Mouse (Mus musculus) heart, postnatal 4 days (tissue): ENCODE results near the gene Ralbp1. TPM values are rescaled to one million over a fixed set of nuclear protein-coding genes. Genes with fewer than 3 reads are reported as not detected.

Source experiments
- DNase-seq: peaks from one replicate; pipeline ENCODE4 v3.0.0; 2021
- total RNA-seq, 2 experiments: library from RNA; stranded (reverse); gene quantifications; 2 replicates each; pipeline ENCODE4 v1.2.3; 2021

Ralbp1 gene
- total RNA-seq, 2 experiments from 2014 or later: 29.3 to 33.4 TPM

DNA sequence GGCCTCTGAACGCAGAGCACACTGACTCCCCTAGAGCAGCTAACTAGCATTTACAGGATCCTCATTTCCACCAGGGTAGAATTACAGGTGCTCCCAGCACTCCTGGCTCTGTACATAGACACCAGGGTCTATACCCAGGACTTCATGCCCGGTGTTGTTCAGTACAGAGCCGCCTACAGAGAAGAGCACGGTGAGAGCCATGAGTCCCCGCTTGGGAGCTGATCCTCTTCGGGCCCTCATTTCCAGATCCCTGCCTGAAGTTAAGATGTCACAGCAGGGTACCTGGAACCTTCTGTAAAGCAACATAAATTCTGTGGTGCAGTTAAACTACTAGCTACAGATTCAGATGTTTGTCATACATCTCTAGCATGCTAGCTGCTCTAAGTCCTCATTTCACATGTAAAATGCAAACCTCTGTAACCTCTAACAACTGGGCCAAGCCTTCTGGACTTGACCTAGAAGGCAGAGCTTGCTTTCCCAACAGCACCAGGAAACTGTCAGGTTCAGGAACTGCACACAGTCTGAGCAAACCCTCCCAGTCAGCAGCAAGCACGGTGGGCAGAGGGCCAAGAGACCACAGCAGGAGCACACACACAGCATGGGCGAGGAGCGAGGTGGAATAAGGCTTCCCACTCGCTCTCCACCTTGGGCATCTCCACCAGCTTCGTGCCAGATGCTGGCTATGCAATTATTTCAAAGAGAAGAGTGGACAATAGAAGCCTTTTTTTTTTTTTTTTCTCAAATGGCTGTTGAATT is 37.7 kb downstream of the Ralbp1 start:
- no peak for DNase-seq

DNA sequence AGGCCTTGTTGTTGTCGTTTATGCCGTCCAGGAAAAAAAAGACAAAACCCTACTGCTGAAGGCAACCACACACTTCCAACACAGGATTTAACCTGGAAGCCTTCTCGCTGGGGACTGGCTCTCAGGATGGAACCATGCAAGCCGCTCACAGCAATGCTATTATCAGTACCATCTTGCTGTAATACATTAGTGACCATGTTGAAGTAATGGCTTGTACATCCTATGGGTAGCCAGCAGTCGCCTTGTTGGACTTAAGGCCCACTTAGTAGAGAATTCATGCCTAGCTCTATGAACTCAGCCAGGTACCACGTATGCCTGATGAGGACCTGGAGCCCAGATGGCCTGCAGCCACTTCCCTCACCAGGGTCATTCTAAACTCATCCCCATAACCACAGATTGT is 40.2 kb downstream of the Ralbp1 start:
- no peak for DNase-seq

DNA sequence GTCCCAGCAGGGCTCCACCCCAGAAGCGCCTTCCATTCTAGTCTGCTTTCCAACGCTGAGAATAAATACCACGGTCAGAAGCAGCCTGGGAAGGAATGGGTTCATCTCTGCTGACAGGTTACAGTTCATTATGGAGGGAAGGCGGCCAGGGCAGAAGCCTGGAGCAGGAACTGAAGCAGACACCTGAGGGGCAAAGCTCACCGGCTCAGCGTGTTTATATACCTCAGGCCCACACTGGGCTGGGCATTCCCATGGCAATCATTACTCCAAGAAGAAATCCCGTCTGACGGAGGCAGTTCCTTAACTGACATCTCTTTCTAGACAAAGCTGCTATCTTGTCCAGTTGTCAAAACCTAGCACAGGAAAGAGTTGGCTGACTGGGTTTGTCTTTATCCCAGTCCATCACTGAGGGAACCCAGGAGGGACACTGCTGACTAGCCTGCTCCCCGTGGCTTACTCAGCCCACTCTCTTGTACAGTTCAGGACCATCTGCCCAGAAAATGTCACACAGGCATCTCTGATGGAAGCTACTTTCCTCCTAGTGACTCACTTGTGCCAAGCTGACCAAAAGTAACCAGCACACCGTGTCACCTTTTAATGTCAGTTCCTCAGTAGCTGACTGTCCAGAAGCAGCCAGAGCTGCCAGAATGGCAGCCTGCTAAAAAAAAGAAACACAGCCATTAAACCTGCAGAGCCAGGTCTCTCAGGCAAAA is 42.8 kb downstream of the Ralbp1 start:
- DNase-seq: no peak

DNA sequence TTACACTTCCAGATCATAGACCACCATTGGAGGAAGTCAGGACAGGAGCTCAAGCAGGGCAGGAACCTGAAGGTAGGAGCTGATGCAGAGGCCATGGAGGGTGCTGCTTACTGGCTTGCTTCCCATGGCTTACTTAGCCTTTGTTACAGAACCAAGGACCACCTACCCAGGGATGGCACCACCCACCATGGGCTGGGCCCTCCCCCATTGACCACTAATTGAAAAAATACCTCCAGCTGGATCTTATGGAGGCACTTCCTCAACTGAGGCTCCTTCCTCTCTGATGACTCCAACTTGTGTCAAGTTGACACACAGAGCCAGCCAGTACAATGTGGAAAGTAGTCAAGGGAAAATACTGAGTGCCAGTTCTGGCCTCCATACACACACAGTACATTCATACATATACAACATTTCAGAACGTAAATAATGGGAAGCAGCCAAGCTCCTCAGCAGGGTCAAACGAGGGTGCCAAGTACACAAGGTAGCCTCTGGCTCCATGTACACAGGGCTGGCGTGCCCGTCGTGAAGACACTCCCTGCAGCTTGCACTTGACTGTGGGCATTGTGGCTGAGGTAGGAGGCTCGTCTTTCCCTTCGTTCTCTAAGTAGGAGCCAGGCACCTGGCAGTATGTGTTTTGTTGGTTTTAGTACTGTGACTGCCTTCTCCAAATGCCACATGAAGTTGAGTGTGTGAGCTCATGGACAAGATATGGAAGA is 45.9 kb downstream of the Ralbp1 start:
- DNase-seq: no peak

GRCm38 (mm10) chr17:65836746-65837145 is 48.9 kb downstream of the Ralbp1 start:
- no peak for DNase-seq

GRCm38 (mm10) chr17:65833891-65834290 is 51.7 kb downstream of the Ralbp1 start:
- DNase-seq: no peak

GRCm38 (mm10) chr17:65830216-65830863 is 55.3 kb downstream of the Ralbp1 start:
- DNase-seq: peak; percentile 3

DNA sequence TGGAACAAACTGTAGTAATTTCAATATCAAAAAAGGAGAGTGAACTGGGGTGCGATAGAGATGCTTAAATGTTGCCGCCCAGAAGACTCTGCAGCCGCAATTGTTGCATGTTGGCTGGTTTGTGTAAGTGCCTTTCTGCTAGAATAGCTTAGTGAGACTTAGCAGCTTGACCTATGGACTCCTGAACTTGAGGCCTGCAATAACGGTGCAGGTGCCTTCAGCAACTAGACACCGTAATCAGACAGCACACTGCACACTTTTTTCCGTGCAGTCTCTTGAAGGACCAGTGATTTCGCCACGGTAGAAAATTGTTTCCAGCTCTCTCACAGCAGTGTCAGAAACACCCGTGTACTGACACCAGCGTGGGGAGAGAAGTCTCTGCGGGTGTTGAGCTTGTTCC is 56.6 kb downstream of the Ralbp1 start:
- DNase-seq: no peak

GRCm38 (mm10) chr17:65827904-65828303 is 57.7 kb downstream of the Ralbp1 start:
- no peak for DNase-seq

DNA sequence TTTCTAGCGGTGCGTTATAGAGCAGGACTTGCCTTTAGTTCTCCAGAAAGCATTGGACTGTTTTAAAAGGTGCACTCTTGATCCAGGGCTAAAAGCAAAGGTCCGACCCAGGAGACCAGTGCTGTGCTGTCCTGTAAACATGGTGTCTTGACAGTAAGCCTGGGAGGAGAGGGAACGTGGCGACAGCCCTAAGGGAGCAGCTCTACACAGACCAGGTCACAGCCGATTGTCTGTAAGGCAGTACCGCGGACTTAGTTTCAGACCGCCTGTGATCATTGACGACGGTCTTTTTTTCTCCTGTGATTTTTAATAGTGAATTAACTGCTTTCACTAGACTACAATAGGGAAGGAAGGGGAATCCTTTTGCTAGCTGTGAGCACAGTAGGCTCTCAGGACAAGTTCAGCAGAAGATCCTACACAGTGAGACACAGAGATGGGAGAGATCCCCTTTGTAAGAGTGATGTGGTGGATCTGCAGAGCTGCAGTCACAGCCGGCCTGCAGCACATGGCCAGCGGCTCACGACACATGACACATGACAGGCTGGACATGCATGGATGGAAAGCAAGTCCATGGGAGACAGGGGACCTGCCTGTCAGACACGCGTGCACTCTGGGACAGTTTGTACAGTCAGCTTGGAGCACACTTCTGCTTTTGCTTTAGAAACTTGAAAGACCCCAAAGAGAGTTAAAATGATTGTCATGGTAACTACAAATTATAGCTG is 58.3 kb downstream of the Ralbp1 start:
- DNase-seq: no peak

DNA sequence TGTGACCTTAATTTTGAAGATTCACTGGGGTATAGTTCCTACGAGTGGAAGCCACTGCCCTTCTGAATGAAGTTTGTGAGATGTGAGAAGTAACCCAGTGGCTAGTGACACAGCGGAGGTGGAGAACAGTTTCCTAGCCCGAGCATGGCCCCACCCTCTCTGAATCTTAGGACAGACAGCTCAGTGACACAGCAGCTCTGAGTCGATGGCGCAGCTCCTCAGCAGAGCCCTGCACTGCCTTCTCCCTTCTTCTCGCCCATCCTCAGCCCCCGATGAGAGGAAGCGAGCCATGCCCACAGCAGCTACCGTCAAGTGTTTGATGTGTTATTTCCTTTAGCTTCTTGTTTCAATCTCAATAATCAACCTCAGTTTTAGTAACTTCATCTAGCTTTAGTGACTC is 59.3 kb downstream of the Ralbp1 start:
- no peak for DNase-seq

- no peak for DNase-seq
Measured at GRCm38 (mm10) chr17:65824246-65824645, 61.4 kb downstream of the Ralbp1 start.

- DNase-seq: no peak
Measured at GRCm38 (mm10) chr17:65822423-65822822, 63.2 kb downstream of the Ralbp1 start.

GRCm38 (mm10) chr17:65820197-65820596 is 65.4 kb downstream of the Ralbp1 start:
- DNase-seq: no peak

DNA sequence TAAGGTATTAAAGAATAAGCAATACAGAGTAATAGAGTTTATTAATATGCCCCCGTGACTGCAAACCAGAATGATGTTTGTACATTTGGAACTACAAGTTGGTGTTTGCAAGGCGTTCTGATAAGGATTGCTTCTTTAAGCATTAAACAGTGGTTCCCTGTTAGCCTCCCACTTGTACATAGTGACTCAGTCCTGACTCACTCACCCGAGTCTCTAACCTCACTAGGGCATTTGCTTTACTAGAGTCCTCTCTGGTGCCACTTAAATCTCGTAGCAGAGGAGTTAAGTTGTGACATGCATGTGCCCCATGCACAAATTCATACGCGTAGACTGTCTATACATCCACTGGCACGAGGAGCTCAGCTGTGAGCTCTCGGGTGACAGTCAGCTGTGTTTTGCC is 71.8 kb downstream of the Ralbp1 start:
- no peak for DNase-seq

GRCm38 (mm10) chr17:65811032-65811431 is 74.6 kb downstream of the Ralbp1 start:
- no peak for DNase-seq

- DNase-seq: no peak
Measured at GRCm38 (mm10) chr17:65806416-65806815, 79.2 kb downstream of the Ralbp1 start.

DNA sequence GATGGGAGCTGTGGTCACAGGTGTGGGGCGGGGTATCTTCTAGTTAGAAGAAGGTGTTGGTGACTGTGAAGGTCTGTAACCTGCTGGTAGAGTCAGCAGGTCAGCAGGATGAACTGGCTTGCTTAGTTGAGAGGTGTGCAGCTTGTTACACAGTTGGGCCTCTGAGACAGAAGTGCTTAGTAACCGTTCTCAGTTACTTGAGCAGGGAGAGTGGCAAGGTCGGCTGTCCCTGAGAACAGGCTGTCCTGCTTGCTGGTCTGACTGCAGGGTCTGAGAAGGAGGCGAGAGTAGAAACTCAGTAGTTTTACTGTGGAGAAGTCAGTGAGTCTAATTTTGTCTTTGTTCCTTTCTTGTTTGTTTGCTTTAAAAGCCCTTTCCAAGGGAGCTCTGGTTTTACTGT is 79.6 kb downstream of the Ralbp1 start:
- no peak for DNase-seq

- no peak for DNase-seq
Measured at GRCm38 (mm10) chr17:65802026-65802425, 83.6 kb downstream of the Ralbp1 start.

DNA sequence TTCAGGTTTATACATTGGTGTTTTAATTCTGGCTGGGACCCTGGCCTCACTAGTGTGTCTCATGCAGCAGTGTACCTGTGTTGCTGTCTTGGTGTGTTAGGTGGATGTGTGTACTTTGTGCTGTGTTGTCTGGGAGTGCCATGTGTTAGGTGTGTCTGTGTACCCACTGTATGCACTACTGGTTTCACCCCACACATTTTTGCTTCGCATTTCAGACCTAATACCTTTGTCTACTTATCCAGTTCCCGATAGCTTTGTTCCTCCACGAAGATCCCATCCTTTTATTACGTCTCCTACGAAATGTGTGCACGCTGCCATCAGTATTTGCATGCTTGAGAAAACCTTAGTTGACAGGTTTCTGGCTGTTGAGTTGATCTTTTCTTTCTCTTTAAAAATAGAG is 85.1 kb downstream of the Ralbp1 start:
- no peak for DNase-seq

- no peak for DNase-seq
Measured at GRCm38 (mm10) chr17:65799353-65799752, 86.2 kb downstream of the Ralbp1 start.

DNA sequence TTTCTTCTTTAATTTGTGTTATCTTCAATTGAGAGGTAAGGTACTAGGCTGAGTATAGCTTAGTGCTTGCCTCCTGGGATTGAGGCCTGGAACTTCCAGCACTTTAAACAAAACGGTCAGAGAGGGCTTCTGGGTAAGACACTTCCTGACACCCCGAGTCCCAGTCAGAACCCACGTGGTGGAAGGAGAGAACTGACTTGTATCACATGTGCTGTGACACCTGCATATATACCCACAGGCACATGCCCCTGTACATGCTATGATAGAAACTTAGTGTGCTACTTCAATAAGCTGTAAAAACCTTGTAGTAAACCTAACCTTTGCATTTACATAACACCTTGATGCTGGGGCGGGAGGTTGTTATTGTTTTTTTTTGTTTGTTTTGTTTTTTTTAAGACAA is 87.2 kb downstream of the Ralbp1 start:
- DNase-seq: no peak
